Comparison of ENCODE assay signal across 13 mouse cellular contexts in genomic region chr2:68020251-68020680, GRCm38 (mm10).
DNase-seq lines count a peak whose midpoint lies in the region.
"Had no signal": no experiment of that assay in that cellular context is flagged by ENCODE, and none has a peak within 500 bp of the region (broad histone marks: within the 10 kb centered on the region; RNA-seq: fewer than 3 reads in every experiment).

No protein-coding gene starts in this region.

- DNase-seq in frontal cortex, postnatal 36 days (ENCODE audit: low spot score in 2 of 2): peak; percentile 13 to 60
- no peak for DNase-seq in frontal cortex, postnatal 25 days (ENCODE audit: low spot score in 2 of 2)
- DNase-seq in brain, embryonic 18.5 days (ENCODE audit: low read depth, low spot score): peak; percentile 18
- peak; percentile 45 to 54 for DNase-seq in cerebellum, postnatal 14 days
- peak; percentile 11 to 23 for DNase-seq in layer of hippocampus, postnatal 36 days
- DNase-seq in urinary bladder, postnatal 25 days (ENCODE audit: low spot score): no peak
- DNase-seq in adrenal gland, postnatal 25 days: no peak
- no peak for DNase-seq in ovary, postnatal 36 days (ENCODE audit: low spot score)
- DNase-seq: adrenal gland, adult 8-10 months; gastrocnemius, postnatal 25 days; kidney, postnatal 14 days; lung, postnatal 36 days; midbrain, embryonic 14.5 days had no signal

Comparison
In these comparisons a context has a peak if more than half of its experiments do, and no peak if none do; other contexts are left out.
1. DNase-seq: peak in frontal cortex, postnatal 36 days (2 of 2), brain, embryonic 18.5 days (single experiment), cerebellum, postnatal 14 days (2 of 2) and layer of hippocampus, postnatal 36 days (2 of 2); none in frontal cortex, postnatal 25 days (0 of 2), urinary bladder, postnatal 25 days (single experiment), adrenal gland, postnatal 25 days (single experiment) and ovary, postnatal 36 days (single experiment).